Mouse (Mus musculus) adrenal gland, postnatal 4 days (tissue): Measurements from ENCODE around the gene Rpp38. TPM values are rescaled to one million over a fixed set of nuclear protein-coding genes. Genes with fewer than 3 reads are reported as not detected.

Experiments used
- DNase-seq, 2 experiments: peaks; one replicate each; pipeline ENCODE4 v3.0.0; 2021 to 2022; ENCODE audit warnings: low spot score in 2 of 2, mixed read lengths in 2 of 2
- long read RNA-seq, 2 experiments: library from polyadenylated mRNA; stranded (forward); transcript quantifications; one replicate each; pipeline ENCODE4 v2.0.0; 2021
- total RNA-seq, 2 experiments: library from RNA; stranded (reverse); gene quantifications; 2 replicates each; pipeline ENCODE4 v1.2.3; 2021

The Rpp38 gene
- total RNA-seq = 10 to 100 TPM; 10.8 to 10.9 TPM
- long read RNA-seq, experiment 1, transcript Rpp38-201 (2 exons, 1,042 nt) = major isoform, 16 of 18 reads
- long read RNA-seq, experiment 1, partial matches to known transcripts = 0 of 18 reads
- long read RNA-seq, experiment 1, other reads (novel, unspliced or antisense) = 2 of 18 reads
- long read RNA-seq, experiment 2, transcript Rpp38-201 (2 exons, 1,042 nt) = major isoform, 18 of 21 reads
- long read RNA-seq, experiment 2, partial matches to known transcripts = 0 of 21 reads
- long read RNA-seq, experiment 2, other reads (novel, unspliced or antisense) = 3 of 21 reads

DNA sequence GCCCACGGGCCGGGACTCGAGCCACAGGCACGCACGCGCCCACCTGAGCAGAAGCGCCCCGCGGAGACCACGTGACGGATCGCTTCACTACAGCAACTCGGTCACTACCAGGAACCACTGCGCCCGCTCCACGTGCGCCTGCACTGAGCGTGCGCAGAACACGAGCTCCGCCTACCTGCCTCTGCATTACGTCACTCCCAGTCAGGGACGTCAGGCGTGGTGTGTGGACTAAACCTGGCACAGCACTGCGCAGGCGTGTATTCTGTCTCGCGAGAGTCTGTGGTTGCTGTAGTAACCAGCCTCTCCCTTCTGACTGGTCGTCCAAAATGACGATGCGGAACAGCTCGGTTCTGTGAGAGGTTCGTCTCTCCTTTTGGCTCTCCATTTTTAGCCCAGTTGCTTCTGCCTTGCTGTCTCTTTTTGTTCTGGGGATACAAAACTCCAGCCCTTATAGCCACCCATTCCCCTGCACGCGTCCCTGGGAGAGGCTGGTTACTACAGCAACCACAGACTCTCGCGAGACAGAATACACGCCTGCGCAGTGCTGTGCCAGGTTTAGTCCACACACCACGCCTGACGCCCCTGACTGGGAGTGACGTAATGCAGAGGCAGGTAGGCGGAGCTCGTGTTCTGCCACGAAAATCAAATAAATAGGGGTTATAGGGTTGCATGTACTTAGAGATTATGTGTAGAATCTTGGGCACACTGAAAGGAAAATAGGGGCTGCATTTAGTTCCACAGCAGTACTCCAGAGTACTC, at the start of gene Rpp38:
Gene Rpp38 (minus strand): TSS at position 160 of the 759 bp plus-strand sequence.
- peak; percentile 84 to 92 for DNase-seq

GRCm38 (mm10) chr2:3365127-3365526, 32.7 kb upstream of the Rpp38 start:
- DNase-seq = no peak

DNA sequence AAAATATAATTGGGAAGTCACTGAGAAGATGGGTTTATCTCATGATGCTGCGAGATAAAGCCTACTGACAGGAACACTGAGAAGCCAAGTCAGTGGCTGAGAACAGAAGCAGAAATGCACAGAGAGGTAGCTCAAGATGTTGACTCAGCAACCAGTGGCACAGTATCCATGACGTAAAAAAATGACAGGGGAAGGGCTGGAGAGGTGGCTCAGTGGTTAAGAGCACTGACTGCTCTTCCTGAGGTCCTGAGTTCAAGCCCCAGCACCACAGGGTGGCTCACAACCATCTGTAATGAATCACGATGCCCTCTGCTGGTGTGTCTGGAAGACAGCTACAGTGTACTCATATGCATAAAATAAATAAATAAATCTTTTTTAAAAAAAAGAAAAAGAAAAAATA, 28.6 kb upstream of the Rpp38 start:
- no peak for DNase-seq

- DNase-seq = no peak
Observed at GRCm38 (mm10) chr2:3357887-3358286, 25.4 kb upstream of the Rpp38 start.

- no peak for DNase-seq
Observed at GRCm38 (mm10) chr2:3356311-3356710, 23.9 kb upstream of the Rpp38 start.

DNA sequence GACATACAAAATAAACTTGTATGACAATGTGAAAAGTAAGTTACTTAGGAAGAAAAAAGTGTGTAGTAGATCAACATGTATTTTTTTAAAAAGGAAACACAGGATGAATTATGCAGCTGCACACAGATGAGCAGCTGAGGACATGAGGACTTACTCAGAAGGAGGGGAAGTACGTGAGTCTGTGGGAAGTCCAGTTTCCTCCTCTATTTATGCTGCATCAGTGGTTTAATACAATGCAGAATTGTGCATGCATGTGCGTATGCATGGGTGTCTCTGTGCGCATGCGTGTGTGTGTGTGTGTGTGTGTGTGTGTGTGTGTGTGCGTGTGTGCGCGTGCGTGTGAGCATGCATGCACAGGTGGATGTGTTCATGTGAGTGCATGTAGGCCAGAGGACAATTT, 23.4 kb upstream of the Rpp38 start:
- no peak for DNase-seq

DNA sequence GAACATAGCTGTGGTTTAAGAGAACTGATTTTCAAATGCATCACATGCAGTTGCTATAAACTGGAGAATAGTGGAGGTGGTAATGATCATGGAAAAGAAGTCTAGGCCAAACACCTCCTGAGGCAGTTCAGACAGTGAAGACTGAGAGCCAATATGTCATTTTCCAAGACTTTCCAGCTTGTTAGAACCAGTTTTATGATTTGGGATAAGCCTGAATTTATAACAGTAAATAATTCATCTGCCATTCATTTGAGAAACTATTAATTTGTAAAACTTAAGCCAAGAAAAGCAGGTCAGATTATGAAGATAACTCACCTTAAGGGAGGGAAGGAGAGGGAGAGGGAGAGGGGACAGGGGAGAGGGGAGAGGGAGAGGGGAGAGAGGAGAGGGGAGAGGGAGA, 20.7 kb upstream of the Rpp38 start:
- DNase-seq = no peak

DNA sequence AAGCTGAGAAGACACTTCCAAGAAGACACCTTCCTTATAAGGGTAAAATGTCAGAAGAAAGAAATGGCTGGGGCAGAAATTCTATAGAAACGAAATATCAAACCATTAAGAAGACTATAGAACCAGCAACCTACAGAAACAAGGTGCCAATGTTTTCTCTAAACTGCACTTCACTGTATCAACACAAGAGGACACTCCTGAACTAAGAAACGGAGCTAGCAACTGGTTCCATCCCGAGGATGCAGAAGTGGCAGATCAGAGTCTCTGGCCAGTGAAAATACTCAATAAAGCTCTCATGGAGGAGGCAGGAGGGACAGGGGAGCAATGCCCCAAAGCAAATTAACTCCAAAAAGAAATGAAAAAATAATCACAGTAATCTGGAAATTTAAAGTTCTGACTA, 16.5 kb upstream of the Rpp38 start:
- no peak for DNase-seq

- DNase-seq = no peak
Observed at GRCm38 (mm10) chr2:3348422-3348821, 16.0 kb upstream of the Rpp38 start.

DNA sequence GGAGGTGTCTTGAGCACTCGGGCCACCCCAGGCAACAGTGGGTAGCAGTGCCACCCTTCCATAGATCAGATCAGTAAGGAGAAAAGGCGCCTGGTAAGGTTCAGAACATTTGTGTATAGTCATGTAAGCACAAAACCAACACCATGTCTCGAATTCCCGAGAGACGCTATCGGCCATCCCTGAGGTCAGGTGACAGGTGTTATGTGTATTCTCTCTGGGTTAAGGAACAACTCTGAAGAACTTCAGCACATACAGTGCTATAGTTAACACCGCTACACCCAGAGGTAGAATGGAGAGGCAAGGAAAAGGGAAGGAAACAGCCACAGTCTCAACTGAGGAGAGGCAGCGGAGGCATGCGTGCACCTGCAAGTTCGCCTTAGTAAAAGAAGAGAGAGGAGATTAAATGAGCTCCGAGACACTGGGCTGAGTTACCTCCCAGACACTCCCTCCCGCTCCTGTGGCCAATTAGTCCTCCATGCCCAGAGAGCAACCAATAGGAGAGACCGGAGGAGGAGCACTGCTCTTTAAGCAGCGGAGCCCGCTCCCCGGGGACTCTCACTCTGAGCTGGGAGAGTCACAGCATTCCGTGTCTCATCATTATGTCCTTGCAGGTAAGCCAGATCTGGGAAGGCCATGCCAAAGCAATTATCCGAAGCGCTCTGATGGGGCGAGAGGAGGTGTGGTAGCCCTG, 3.3 kb upstream of the Rpp38 start, which contains the start of gene Acbd7:
Gene Acbd7 (plus strand): TSS at position 558 of the 691 bp plus-strand sequence.
- DNase-seq = peak; percentile 12 to 32

- DNase-seq = no peak
Observed at GRCm38 (mm10) chr2:3333761-3334160, 1.3 kb upstream of the Rpp38 start.

DNA sequence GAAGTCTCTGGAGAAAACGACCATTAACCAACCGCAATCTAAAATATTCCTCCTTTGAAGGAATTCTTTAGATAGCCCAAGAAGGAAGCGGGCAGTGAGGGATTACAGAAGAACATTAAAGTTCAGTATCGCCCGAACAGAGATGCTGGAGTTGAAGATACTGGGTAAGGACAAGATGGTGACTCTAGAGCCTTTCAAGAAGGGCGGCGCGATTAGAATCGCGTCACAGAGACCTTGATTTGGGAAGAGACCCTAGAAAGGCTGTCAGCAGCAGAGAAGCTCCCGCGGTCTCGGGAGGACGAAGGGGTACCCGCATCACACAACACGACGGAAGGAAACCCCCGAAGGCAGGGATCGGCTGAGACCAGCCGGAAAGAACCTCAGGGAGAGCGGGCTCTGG, 387 bp downstream of the Rpp38 start:
- DNase-seq = no peak

DNA sequence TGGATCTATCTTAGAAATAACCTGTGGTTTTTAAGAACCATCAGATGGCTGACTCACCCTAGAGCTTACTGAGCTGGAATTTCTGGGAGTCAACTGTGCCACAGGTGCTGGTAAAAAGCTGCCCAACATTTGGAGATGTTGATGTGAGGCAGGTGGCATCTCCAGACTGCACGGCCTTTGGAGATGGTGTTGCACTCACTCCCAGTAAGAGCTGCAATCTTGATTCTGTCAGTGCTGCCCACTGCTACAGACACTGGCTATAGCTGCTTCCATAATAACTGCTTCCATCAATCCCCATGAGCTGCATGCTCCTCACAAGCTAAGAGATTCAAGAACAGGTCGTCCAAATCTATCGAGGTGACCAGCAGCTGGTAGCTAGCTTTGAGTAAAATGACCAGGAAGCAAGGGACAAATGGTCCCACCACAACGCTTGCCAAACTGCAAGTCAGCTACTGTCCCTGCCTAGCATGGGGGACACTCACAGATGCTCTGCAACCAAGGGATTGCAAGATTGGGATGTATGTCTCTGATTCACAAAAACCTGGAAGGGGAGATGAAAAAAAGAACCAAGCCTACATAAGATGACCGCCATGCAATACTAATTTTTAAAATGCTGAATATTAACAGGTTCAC, 1.3 kb downstream of the Rpp38 start:
- no peak for DNase-seq

DNA sequence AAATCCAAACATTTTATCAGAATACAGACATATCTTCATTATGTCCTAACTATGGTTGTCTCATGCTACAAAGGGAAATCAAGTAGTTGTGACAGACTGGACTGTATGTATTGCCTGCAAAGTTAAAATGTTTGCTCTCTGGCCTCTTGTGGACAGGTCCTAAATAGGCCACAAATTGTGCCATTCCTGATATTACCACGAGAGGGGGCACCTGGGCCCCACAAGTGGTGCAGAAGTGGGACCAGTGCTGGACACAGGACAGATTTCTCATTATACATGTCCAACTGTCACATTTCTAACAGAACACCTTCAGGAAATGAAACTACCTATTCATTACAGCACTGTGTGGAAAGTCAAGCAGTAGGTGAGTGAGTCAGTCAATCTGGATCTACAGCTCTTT, 5.1 kb downstream of the Rpp38 start:
- peak; percentile 14 to 38 for DNase-seq

DNA sequence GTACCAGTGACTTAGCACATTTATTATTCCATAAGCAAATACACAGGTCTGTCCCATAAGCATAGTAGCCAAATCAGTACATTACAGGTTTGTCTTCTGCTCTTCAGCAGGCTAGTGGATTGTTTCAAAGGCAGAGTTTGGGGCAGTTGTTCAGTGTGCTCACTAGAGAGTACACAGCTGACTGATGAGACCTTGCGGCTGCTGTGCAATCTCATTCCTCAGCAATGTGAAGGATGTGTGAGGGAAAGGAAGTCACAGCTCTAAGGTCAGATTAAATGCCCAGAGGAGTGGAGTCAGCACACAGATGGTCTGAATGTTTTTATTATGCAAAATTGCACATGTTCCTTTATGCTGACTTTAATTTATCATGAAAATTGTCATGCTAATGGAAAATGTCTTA, 5.9 kb downstream of the Rpp38 start:
- DNase-seq = no peak

- no peak for DNase-seq
Observed at GRCm38 (mm10) chr2:3324381-3325130, 7.9 kb downstream of the Rpp38 start.

GRCm38 (mm10) chr2:3323132-3323531, 9.3 kb downstream of the Rpp38 start:
- DNase-seq = no peak

GRCm38 (mm10) chr2:3305426-3306025, 26.9 kb downstream of the Rpp38 start:
- peak in 1 of 2 experiments; percentile 9 for DNase-seq

DNA sequence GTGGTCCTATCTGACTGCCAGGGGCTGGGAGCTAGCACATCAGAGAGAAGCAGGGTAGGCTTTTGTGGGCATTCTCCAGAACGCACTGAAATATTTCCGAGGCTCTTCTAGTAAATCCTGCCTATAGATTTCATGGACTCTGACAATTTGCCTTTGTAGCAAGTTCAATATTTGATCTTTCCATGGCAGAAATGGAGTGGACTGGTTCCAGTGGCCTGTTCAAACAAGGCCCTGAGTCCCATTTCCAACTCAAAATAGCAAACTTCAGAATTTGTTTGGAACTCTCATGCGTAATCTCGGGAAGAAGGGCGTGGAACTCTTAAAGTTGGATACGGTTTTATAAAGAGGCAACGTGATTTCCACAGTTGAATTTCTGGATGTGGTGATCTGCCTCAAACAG, 36.6 kb downstream of the Rpp38 start:
- DNase-seq = no peak

GRCm38 (mm10) chr2:3292170-3292569, 40.3 kb downstream of the Rpp38 start:
- no peak for DNase-seq
